Mouse (Mus musculus): ENCODE data around the gene Tmbim7. TPM values are rescaled to one million over a fixed set of nuclear protein-coding genes. Genes with fewer than 3 reads are reported as not detected.
"Not testable (repeated sequence)": the region's sequence is repeated elsewhere in the genome, so short reads cannot be mapped to it uniquely, and the experiment has no call there.

The Tmbim7 gene
- total and polyA plus RNA-seq, 3 experiments: 0.14 TPM; not detected in 2

DNA sequence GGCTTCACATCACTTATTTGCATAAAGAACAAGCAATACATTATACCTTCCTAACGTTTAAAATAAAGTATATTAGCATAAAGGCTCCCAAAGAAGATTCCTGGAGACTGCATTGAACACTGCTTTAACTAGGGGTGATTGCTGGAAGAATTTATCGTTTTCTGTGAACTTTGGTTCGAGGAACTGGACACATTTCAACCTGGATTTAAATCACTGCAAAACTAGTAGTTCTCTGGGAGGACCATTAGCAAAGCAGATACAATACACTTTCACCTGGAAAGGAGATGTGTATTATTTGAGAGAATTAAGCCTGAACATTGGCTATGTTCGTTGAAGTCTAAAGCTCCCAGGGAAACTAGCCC is 2.2 kb upstream of the Tmbim7 start:
- WGBS: 73% methylated on average over 4 of the region's 4 CpGs
- no peaks in the 10 kb centered on the region for H3K27me3 ChIP-seq (ENCODE audit: control insufficient read depth, insufficient read depth, low read length)
- intact Hi-C loops (cut with DNase I): no loop called here
- no peak overlapping the region for H3K27ac ChIP-seq
- no peaks in the 10 kb centered on the region for H3K79me2 ChIP-seq (replicated peaks; ENCODE audit: control insufficient read depth, insufficient read depth, low read length)
- no peak for DNase-seq
- peaks cover 2% of the 10 kb centered on the region for H3K4me1 ChIP-seq (ENCODE audit: control insufficient read depth, insufficient read depth, low read length)
- no peak overlapping the region for H3K9ac ChIP-seq (ENCODE audit: low read depth, low read length)
- TF ChIP-seq EP300 (IDR thresholded peaks at IDR 0.05; ENCODE audit: insufficient read depth, low read depth, low read length): no peak
- no peak for TF ChIP-seq POLR2A (IDR thresholded peaks at IDR 0.05; ENCODE audit: insufficient read depth, low read depth, low read length)
- TF ChIP-seq CTCF (IDR thresholded peaks at IDR 0.05): no peak
- H3K4me3 ChIP-seq: no peak overlapping the region
- peaks cover 4% of the 10 kb centered on the region for H3K36me3 ChIP-seq (ENCODE audit: control insufficient read depth, insufficient read depth, low read length)

DNA sequence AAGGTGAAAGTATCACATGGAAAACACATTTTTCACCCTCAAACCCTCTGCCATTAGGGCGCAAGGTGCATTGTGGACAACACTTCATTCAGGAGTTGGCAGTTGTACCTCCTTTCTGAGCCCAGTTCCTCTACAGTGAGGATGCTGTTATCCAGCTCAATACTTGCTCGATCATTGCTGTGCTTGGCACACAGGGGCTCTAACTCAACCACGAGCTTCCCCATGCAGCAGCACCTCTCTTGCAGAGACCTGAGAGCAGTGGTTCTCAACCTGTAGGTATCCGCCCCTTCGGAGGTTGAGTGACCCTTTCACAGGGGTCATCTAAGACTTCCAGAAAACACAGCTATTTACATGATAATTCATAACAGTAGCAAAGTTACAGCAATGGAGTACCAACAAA is 640 bp downstream of the Tmbim7 start:
- WGBS: 82% methylated on average over 5 of the region's 5 CpGs
- TF ChIP-seq CTCF (IDR thresholded peaks at IDR 0.05): no peak
- TF ChIP-seq POLR2A (IDR thresholded peaks at IDR 0.05; ENCODE audit: insufficient read depth, low read depth, low read length): no peak
- TF ChIP-seq EP300 (IDR thresholded peaks at IDR 0.05; ENCODE audit: insufficient read depth, low read depth, low read length): no peak
- intact Hi-C loops (cut with DNase I): no loop called here

DNA sequence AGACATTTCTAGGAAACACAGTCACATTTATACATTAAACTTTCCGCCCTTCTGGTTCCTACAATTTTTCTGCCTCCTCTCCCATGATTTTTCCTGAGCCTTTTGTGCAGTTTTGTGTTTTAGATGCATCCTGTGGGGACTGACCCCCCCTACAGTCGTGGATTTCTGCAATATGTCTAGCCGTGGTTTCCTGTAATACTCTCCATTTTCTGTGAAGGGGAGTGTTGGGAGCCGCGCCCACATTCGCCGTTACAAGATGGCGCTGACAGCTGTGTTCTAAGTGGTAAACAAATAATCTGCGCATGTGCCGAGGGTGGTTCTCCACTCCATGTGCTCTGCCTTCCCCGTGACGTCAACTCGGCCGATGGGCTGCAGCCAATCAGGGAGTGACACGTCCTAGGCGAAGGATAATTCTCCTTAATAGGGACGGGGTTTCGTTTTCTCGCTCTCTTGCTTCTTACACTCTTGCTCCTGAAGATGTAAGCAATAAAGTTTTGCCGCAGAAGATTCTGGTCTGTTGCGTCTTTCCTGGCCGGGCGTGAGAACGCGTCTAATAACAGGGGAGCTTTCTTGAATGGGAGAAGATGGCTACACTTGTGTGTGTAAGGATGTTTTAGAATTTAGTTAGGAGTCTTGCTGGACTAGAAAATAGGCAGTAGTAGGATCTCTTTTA is 2.1 kb downstream of the Tmbim7 start:
- intact Hi-C loops (cut with DNase I): not testable (repeated sequence)

More for the DNA sequence above, 640 bp downstream of the Tmbim7 start:
- no peaks in the 10 kb centered on the region for H3K27me3 ChIP-seq (ENCODE audit: control insufficient read depth, insufficient read depth, low read length)
- H3K79me2 ChIP-seq (replicated peaks; ENCODE audit: control insufficient read depth, insufficient read depth, low read length): no peaks in the 10 kb centered on the region
- H3K9ac ChIP-seq (ENCODE audit: low read depth, low read length): no peak overlapping the region
- no peaks in the 10 kb centered on the region; the same call in 1 of the 2 replicates for H3K4me1 ChIP-seq (ENCODE audit: control insufficient read depth, insufficient read depth, low read length)
- DNase-seq: no peak
- no peak overlapping the region for H3K27ac ChIP-seq
- H3K36me3 ChIP-seq (ENCODE audit: control insufficient read depth, insufficient read depth, low read length): peaks cover 2% of the 10 kb centered on the region; the same call in 1 of the 2 replicates
- no peak overlapping the region for H3K4me3 ChIP-seq

DNA sequence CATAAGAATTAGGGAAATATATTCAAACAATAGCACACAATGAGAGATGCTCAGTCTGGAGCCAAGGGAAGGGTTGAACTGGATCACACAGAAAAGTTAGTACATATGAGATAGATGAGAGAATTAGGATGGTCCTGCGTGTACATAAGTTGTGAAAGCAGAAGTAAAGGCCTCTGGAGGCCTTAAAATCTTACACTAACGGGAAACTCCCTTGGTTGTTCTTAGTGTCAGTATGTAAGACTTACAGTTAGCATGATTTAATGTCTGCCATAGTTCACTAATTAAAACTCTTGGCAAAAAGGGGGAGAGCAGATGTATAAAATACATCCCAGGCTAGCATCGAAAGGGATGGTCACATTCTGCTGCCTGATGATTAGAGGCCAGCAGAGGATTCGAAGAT is 2.8 kb downstream of the Tmbim7 start:
- 82% methylated on average over 4 of the region's 4 CpGs for WGBS
- H3K36me3 ChIP-seq (ENCODE audit: control insufficient read depth, insufficient read depth, low read length): no peaks in the 10 kb centered on the region

More for the DNA sequence above, 2.1 kb downstream of the Tmbim7 start:
- not testable (repeated sequence) for H3K79me2 ChIP-seq (replicated peaks; ENCODE audit: control insufficient read depth, insufficient read depth, low read length); H3K36me3 ChIP-seq (ENCODE audit: control insufficient read depth, insufficient read depth, low read length); H3K4me3 ChIP-seq; DNase-seq; H3K4me1 ChIP-seq (ENCODE audit: control insufficient read depth, insufficient read depth, low read length); H3K27me3 ChIP-seq (ENCODE audit: control insufficient read depth, insufficient read depth, low read length); H3K27ac ChIP-seq; H3K9ac ChIP-seq (ENCODE audit: low read depth, low read length)
- 89% methylated on average over 16 of the region's 25 CpGs for WGBS

DNA sequence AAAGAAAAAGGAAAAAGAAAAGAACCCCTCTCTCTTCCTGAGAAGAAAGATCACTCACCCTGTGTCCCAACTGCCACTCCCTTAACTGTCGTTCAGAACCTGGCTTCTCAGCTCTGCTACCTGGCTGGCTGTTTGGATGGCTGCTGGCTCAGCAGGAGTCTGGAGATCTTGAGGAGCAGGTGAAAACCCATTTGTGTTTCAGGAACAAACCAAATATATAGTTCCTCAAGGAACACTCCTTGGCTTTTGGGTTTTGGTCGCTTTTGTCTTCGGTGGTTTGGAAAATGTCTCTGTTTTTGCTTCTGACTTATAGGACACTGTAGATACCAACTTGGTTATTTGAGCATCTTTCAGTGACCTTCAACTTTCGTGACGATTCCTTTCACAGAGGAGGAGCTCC is 6.1 kb downstream of the Tmbim7 start, which contains the start of gene Gatad1:
Gene Gatad1, minus strand, starts transcription at position 101 of the 400 bp plus-strand sequence.
- H3K4me3 ChIP-seq: no peak within 1 kb of the TSS

More for the DNA sequence above, 2.8 kb downstream of the Tmbim7 start:
- Histone ChIP-seq H3K4me1 (ENCODE audit: control insufficient read depth, insufficient read depth, low read length) (no peaks in the 10 kb centered on the region), H3K79me2 (replicated peaks; ENCODE audit: control insufficient read depth, insufficient read depth, low read length) (no peaks in the 10 kb centered on the region), H3K27ac (no peak overlapping the region), H3K27me3 (ENCODE audit: control insufficient read depth, insufficient read depth, low read length) (no peaks in the 10 kb centered on the region), H3K4me3 (no peak overlapping the region), H3K9ac (ENCODE audit: low read depth, low read length) (no peak overlapping the region)
- intact Hi-C loops (cut with DNase I): no loop called here
- TF ChIP-seq CTCF (IDR thresholded peaks at IDR 0.05) (no peak), EP300 (IDR thresholded peaks at IDR 0.05; ENCODE audit: insufficient read depth, low read depth, low read length) (no peak), POLR2A (IDR thresholded peaks at IDR 0.05; ENCODE audit: insufficient read depth, low read depth, low read length) (no peak)
- no peak for DNase-seq

DNA sequence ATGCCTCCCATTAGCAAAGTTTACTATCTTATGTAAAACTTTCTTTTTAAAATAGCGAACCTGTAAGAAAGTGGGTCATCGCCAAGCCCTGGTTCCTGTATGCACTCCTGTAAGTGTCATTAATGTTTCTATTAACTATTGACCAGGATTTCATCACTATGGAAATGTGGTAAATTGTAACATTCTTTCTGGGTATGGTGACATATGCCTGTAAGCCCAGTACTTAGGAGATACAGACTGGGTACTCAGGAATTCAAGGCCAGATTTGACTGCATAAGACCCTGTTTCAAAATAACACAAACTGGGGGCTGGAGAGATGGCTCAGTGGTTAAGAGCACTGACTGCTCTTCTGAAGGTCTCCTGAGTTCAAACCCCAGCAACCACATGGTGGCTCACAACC is 14.2 kb downstream of the Tmbim7 start:
- H3K36me3 ChIP-seq (ENCODE audit: control insufficient read depth, insufficient read depth, low read length): no peaks in the 10 kb centered on the region
- no peak for DNase-seq
- WGBS: 93% methylated on average over 2 of the region's 2 CpGs
- no peaks in the 10 kb centered on the region for H3K79me2 ChIP-seq (replicated peaks; ENCODE audit: control insufficient read depth, insufficient read depth, low read length)
- H3K27me3 ChIP-seq (ENCODE audit: control insufficient read depth, insufficient read depth, low read length): no peaks in the 10 kb centered on the region
- TF ChIP-seq EP300 (IDR thresholded peaks at IDR 0.05; ENCODE audit: insufficient read depth, low read depth, low read length) (no peak), POLR2A (IDR thresholded peaks at IDR 0.05; ENCODE audit: insufficient read depth, low read depth, low read length) (no peak), CTCF (IDR thresholded peaks at IDR 0.05) (no peak)
- no peak overlapping the region for H3K4me3 ChIP-seq
- no peak overlapping the region for H3K27ac ChIP-seq
- no peak overlapping the region for H3K9ac ChIP-seq (ENCODE audit: low read depth, low read length)
- intact Hi-C loops (cut with DNase I): no loop called here
- no peaks in the 10 kb centered on the region for H3K4me1 ChIP-seq (ENCODE audit: control insufficient read depth, insufficient read depth, low read length)

More for the DNA sequence above, 6.1 kb downstream of the Tmbim7 start, which contains the start of gene Gatad1:
- intact Hi-C loops (cut with DNase I): no loop called here
- Histone ChIP-seq H3K4me1 (ENCODE audit: control insufficient read depth, insufficient read depth, low read length) (no peaks in the 10 kb centered on the region), H3K27me3 (ENCODE audit: control insufficient read depth, insufficient read depth, low read length) (no peaks in the 10 kb centered on the region), H3K36me3 (ENCODE audit: control insufficient read depth, insufficient read depth, low read length) (no peaks in the 10 kb centered on the region), H3K27ac (no peak within 1 kb of the TSS), H3K79me2 (replicated peaks; ENCODE audit: control insufficient read depth, insufficient read depth, low read length) (no peaks in the 10 kb centered on the region), H3K9ac (ENCODE audit: low read depth, low read length) (no peak within 1 kb of the TSS)
- no peak for TF ChIP-seq EP300 (IDR thresholded peaks at IDR 0.05; ENCODE audit: insufficient read depth, low read depth, low read length)
- no peak for TF ChIP-seq POLR2A (IDR thresholded peaks at IDR 0.05; ENCODE audit: insufficient read depth, low read depth, low read length)
- TF ChIP-seq CTCF (IDR thresholded peaks at IDR 0.05): no peak
- DNase-seq: no peak
- WGBS: 75% methylated on average over 5 of the region's 5 CpGs
